Mouse (Mus musculus) megakaryocyte, embryonic 14.5 days (primary cell): ENCODE measurements around the gene Tcf7l2.

Experiments used
- FLI1 ChIP-seq: IDR thresholded peaks from 2 replicates; pipeline ENCODE4 v1.6.1; 2012; ENCODE audit warnings: low read length, inconsistent platforms, mixed read lengths
- GATA1 ChIP-seq: IDR thresholded peaks from 3 replicates; pipeline ENCODE4 v1.6.1; 2012; ENCODE audit warnings: mixed read lengths, low read length, inconsistent platforms, borderline replicate concordance

- TF ChIP-seq GATA1 (no peak), FLI1 (no peak)
Observed at GRCm38 (mm10) chr19:55857328-55857727, 115.7 kb downstream of the Tcf7l2 start.
